In genomic region chr16:23591119-23592105, GRCm38 (mm10) we compare ENCODE assay signal across 20 mouse cellular contexts.
DNase-seq lines count a peak whose midpoint lies in the region; ATAC-seq and TF ChIP-seq lines count a peak whose summit lies in the region.
"Had no signal": no experiment of that assay in that cellular context is flagged by ENCODE, and none has a peak within 500 bp of the region (broad histone marks: within the 10 kb centered on the region; RNA-seq: fewer than 3 reads in every experiment).

No protein-coding gene starts in this region.

- DNase-seq in heart, adult 11 months, result peak; percentile 43
- DNase-seq in heart, postnatal 4 days, result no peak
- no peak for DNase-seq in embryo, embryonic 10.5 days (ENCODE audit: low spot score)
- DNase-seq: adrenal gland, adult 8-10 months; adrenal gland, postnatal 36 days; cerebellum, adult 11-12 months; cerebellum, adult 9-10 months; cerebellum, postnatal 25 days; forebrain, postnatal 0 days; gastrocnemius, postnatal 36 days; heart, adult 2 months; heart, postnatal 14 days had no signal

- H3K4me1 ChIP-seq in bone marrow macrophage, adult 2 months (ENCODE audit: control insufficient read depth, insufficient read depth, low read length), result peaks cover 18% of the 10 kb centered on the region
- H3K4me1 ChIP-seq: embryonic facial prominence, embryonic 10.5 days; heart, embryonic 15.5 days; hindbrain, embryonic 15.5 days had no signal

- peak overlapping the region; percentile 58 for H3K27ac ChIP-seq in bone marrow macrophage, adult 2 months (ENCODE audit: insufficient read depth, low read depth, low read length)
- H3K27ac ChIP-seq: embryonic facial prominence, embryonic 10.5 days; heart, adult 2 months; heart, embryonic 15.5 days; hindbrain, embryonic 15.5 days had no signal

- no peak overlapping the region for H3K4me3 ChIP-seq in bone marrow macrophage, adult 2 months (ENCODE audit: insufficient read depth, low read length)
- H3K4me3 ChIP-seq: embryonic facial prominence, embryonic 10.5 days; heart, adult 2 months; heart, embryonic 15.5 days; hindbrain, embryonic 15.5 days had no signal

- ATAC-seq in granulocyte monocyte progenitor cell, adult 5-6 weeks (replicated peaks; ENCODE audit: poor library complexity, severe bottlenecking), result peak; percentile 98
- ATAC-seq in megakaryocyte progenitor cell, adult 5-6 weeks (replicated peaks; ENCODE audit: poor library complexity), result peak; percentile 75
- ATAC-seq in frontal cortex, adult (ENCODE audit: low TSS enrichment), result no peak
- ATAC-seq: forebrain, postnatal 0 days; intestine, embryonic 16.5 days had no signal

- no peak for TF ChIP-seq POLR2A in bone marrow macrophage, adult 2 months (IDR thresholded peaks at IDR 0.05; ENCODE audit: borderline replicate concordance, low read depth, low read length)

- no peak for TF ChIP-seq CTCF in bone marrow macrophage, adult 2 months (IDR thresholded peaks at IDR 0.05; ENCODE audit: low read depth, low read length)
